Mouse (Mus musculus) gastrocnemius, postnatal 4 days (tissue): ENCODE measurements around the gene Gm21897. TPM values are rescaled to one million over a fixed set of nuclear protein-coding genes. Genes with fewer than 3 reads are reported as not detected.
A peak's percentile ranks its signal among the peaks of the same experiment; 100 is the strongest.
"Not testable (repeated sequence)": the region's sequence is repeated elsewhere in the genome, so short reads cannot be mapped to it uniquely, and the experiment has no call there.

Source experiments
- DNase-seq, 2 experiments: peaks; one replicate each; pipeline ENCODE4 v3.0.0; 2021 to 2022; ENCODE audit warnings: low spot score in 2 of 2, mixed read lengths in 2 of 2
- long read RNA-seq, 2 experiments: library from polyadenylated mRNA; stranded (forward); transcript quantifications; one replicate each; pipeline ENCODE4 v2.0.0; 2021
- total RNA-seq, 2 experiments: library from RNA; stranded (reverse); gene quantifications; 2 replicates each; pipeline ENCODE4 v1.2.3; 2021

Gene Gm21897
- not detected for total RNA-seq
- long read RNA-seq, experiment 1: 0 reads
- long read RNA-seq, experiment 2: 0 reads

DNA sequence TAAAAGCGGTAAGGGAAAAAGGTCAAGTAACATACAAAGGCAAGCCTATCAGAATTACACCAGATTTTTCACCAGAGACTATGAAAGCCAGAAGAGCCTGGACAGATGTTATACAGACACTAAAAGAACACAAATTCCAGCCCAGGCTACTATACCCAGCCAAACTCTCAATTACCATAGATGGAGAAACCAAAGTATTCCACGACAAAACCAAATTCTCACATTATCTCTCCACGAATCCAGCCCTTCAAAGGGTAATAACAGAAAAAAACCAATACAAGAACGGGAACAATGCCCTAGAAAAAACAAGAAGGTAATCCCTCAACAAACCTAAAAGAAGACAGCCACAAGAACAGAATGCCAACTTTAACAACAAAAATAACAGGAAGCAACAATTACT is at the start of gene Gm21897:
Gene Gm21897 (plus strand): TSS at position 301 of the 400 bp plus-strand sequence.
- DNase-seq: not testable (repeated sequence)

DNA sequence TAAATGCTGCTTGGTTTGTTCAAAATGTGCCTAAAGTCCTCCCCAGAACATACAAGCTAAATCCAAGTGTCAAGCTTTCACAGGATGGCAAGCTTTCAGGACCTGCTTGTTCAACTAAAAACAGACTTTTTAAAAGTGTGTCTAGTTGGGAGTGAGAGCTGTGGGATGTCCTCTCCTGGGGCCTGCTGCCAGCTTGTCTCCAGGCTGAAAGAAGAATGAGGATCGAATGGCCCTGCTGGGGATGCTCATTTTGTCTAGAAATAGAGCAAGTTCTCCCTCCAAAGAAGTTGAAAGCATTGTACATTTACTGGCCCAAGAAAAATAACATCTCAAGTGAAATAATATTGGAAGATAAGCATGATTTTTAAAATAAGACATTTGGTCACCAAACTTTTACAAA is 45.0 kb upstream of the Gm21897 start:
- no peak for DNase-seq

DNA sequence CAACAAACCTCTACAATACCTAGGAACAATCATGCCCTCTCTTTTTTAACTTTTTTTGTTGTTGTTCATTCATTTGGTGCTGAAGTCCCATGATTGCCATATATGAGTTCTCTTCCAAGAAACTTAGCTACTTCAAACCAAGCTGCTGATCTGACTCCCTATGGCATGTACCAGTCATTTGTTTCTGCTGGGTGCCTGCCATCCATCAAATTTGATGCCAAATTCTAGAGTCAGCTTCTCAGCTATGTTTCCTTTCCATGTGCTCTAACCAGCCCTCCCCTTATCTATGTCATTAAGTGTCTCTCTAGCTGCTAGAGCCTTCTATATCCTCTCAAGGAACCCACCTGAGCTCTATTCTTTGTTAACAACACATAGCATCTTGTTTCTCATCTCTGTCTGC is 39.8 kb upstream of the Gm21897 start:
- DNase-seq: no peak

DNA sequence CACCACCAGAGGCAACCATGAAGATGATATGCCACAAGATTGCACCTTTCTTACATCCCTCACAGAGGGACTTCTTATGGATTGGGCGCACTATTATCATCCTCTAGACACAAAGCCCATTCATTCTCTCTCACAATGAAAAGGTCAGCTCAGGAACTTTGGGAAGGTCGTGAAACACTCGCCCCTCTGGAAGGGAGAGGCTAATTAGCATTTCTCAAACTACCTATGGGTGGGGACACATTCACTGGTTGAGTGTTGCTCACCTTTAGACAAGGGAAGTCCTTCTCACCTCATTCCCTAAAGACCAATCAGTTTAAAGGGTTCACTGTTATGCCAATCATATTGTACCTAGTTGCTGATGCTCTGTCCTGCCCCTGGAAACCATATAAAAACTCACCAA is 24.2 kb upstream of the Gm21897 start:
- DNase-seq: no peak

DNA sequence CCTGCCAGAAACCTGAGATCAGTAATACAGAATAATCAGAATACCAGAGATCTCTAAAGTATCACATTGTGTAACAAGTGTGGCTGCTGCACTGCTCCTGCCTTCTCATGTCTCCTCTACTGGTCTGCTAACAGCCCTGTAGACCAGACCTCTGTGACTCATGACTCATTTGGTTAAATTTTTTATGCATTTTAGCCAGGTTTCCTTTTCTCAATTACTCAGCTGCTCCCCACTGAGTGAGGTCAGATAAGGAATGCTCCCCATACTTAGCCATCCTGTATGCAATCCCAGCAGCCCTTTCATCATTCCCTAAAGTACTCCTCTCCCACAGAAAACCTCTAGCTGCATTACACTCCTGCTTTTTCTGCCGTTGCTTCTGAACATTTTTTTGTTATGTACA is 23.0 kb upstream of the Gm21897 start:
- no peak for DNase-seq

DNA sequence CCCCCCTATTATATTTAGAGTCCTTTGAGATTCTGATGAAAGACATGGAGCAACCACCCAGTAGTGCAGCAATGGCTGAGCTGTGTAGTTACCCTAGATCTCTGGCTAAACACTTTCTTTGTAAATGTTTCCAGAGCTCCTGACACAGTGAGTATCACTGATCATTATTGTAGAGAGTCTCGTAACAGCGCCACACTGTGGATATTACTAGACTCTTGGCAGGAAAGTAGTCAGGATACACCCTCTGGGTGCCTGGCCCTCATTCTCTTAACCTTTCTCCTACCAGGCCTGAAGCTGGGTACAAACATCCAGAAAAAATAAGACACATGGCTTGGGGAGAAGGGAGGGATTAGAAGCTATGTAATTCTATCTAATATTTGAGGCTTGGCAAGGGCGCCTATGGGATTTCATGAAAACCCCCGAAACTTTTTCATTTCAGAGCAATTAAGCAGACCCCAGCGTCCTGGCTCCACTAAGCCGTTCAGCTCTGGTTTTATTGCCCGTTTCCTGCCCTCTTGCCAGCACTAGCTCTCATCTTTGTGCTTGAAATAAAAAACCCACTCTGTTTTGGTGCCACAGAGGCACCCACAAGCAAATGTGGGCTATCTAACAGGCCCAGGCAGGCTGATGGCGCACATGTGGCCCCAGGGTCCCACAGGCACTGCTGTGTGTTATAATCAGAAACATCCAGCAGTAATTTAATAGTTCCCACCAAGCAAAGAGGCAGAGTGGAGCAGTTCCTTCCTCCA is 22.2 kb upstream of the Gm21897 start:
- DNase-seq: peak in 1 of 2 experiments; percentile 38

DNA sequence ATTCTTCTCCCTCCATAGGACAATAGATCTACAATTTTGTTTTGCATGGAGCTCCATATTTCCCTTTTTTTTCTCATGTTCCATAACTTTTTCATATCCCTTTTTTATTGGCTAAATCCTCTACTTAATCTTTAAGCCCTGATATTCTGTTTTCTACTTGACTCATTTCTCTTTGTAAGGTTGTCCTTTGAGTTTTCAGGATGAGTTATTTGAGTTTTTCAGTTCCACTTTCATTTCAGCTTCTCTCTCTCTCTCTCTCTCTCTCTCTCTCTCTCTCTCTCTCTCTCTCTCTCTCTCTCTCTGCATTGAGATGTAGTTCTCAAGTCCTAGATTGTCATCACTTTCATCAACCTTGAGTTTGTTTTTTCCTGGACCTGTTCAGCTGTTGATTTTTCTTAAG is 17.3 kb downstream of the Gm21897 start:
- no peak for DNase-seq

DNA sequence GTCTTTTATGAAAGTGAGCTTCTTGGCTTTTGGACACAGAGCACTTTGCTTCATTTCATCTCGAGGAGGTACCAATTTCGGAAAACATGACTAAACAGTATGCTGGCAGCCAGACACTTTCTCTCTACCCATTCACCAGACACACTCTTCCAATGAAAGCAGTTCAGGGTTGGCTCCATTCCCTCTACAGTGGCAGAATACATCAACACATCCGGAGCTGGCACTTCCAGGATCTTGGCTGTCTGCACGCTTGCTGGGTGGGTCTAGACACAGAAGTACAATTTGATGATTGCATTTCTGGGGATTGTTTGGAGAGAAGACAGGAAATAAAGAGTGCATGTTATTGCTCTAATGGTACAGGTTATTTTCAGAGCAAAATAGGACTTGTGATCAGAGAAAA is 21.8 kb downstream of the Gm21897 start:
- no peak for DNase-seq

DNA sequence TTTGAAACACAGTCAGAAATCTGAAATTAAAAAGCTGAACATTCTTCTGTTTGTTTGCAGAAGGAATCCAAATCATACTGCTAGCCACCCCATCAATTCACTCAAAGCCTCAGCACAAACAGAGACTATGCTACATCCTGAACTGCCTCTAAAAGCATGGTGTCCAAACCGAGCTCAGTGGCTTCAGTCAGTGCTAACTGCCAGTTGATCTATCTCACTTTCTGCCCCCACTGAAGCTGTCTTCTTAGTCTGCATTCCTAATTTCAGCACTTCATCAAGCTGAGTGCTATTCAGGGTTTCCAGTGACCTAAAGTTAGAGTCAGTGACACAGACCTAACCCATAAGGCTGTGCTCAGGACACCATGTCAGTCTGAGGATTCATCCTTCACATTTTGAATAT is 28.8 kb downstream of the Gm21897 start:
- DNase-seq: no peak

DNA sequence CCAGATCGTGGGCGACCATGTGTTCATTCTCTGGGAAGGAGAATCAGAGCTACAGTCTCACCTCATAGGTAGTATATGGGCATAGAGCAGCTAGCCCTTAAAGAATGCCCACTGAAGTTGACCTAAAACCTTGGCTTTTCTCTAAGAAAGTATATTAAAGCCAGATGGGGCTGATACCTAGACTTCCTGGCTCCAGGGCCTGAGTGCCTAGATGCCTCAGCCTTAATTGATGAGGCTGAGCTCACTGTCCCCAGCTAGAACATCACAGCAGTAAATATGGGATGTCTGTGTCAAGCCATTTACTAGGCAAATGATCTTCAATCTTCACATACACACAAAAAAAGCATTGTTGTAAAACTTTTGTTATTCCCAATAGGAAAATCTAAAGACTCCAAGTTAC is 32.1 kb downstream of the Gm21897 start:
- DNase-seq: no peak

DNA sequence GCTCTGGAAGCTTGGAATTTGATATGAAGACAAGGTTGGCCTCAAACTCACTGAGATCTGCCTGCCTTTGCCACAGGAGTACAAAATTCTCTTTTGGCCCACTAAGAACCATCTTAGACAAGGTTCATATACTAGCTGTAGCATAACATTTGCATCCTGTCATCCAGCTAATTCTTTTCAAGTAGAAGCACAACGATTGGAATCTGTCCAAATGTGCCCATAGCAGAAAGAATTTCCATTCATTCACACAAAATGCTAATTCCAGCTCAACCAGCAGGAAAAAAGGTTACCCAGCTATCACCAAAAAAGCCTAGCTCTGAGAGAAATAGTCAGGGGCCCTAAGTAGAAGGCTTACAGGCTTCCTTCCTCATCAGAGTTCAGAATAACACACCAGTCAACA is 34.0 kb downstream of the Gm21897 start:
- DNase-seq: no peak

DNA sequence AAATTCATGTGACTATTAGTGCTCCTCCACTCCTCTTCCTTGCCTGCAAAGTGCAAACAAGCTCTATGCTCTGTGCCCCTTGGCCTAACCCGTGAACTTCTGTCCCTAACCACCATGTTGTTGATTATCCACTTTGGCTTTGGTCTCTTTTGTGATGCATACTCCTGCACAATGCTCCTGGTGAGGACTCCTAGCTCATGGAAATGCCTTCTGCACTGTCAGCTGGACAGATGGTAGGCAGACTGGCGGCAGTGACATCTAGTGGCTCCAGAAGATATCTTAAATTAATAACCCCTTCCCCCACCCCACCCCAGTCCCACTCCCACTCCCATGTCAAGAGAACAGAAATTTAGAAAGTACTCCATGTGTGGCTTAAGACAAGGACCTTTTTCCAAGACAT is 35.1 kb downstream of the Gm21897 start:
- no peak for DNase-seq

DNA sequence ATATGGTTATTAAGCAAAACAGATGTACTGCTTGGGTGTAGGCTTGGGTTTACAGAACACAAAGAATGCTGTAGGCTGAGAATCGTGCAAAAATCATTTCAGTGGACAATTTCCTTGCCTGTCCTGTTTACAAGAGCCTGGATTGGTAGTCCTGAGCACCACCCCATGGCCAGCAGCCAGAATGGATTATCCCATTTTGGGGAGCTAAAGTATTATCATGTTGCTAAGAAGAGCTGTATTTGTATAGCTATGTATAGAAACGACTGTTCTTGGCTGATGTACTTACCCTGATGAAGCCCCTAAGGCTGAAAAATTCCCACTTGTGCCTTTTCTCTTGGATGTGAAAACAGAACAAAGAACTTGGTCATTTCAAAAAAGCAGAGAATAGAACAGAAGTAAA is 37.6 kb downstream of the Gm21897 start:
- peak in 1 of 2 experiments; percentile 28 for DNase-seq

DNA sequence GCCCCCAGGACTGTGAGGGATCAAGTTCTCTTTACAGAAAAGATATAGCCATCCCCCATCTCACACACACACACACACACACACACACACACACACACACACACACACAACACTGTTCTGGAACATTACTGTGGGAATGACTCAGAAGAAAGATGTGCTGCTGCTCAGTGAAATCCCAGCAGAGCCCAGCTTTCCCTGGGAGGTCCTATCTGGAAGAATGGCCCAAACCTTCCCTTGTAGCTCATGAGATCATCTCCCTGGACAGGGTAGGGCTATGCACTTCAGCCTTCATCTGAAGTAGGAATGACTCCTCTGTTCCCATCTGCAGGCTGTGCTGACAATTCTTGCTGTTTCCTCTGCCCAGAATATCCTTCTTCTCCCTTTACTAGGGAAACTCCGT is 38.1 kb downstream of the Gm21897 start:
- DNase-seq: peak in 1 of 2 experiments; percentile 23

DNA sequence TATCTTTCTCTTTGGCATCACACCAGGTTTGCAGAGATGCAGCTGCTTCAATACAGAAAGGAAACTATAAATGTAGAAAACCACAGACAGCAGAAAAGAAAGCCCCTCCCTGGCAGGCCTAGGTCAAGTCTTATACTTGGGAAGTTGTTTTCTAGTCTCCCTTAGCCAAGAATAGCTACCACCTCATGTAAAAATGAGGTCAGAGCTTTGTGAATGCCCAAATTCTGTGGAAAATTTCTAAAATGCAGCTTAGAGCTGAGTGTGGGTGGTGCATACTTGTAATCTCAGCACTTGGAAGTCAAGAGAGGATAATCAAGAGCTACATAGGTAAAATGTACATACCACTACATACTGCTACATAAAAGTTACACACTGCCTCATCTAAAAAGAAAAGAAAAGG is 40.5 kb downstream of the Gm21897 start:
- DNase-seq: no peak

DNA sequence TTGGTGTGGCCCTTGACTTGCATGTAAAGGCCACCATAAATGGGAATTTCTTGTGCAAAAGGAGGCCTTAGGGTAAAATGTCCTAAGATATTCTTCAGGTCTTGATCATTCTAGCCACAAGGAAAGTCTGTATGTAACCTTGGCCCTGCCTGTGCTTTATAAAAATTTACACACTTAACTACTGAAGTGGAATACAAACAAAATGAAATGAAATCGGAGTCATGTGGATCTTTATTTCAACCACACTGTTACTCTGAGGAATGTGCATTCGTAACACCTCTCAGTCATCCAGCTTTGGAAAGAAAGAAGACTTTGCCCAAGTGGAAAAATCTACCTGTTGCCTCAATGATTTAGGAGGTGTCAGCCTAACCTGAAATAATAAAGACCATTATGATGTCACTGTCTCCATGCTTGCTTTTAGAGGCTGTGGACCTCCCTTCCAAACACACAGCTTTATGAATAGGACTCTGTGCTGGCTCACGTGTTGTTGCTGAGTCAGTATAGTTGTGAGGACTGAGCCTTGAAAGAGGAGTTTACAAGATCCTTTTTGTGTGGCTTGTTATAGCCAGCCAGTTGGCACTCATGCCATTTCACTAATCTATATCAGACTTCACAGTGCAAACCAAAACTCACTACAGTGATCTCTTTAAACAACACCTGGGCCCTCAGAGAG is 42.0 kb downstream of the Gm21897 start:
- no peak for DNase-seq

DNA sequence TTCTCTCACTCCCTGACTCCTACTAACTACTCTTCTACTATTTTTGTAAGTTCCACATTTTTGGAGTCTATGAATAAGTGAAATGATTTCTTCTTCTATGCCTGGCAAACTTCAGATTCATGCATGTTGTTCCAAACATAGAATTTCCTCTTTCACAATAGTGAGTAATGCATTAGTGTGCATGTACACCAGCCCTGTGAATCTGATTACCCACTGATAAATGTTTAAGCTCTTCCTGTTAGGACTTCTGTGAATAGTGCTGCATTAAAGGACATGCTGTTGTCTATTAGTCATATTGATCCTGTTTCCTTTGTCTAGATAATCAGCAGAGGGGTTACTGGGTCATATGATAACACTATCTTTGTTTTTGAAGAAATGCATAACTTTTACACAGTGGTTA is 43.6 kb downstream of the Gm21897 start:
- DNase-seq: no peak
